Mouse (Mus musculus) liver, adult 2 months (tissue): ENCODE data around the gene Eapp.
"Not testable (repeated sequence)": the region's sequence is repeated elsewhere in the genome, so short reads cannot be mapped to it uniquely, and the experiment has no call there.

Experiments
- CTCF ChIP-seq: fragments of 200-500 bp; IDR thresholded peaks from 2 replicates; pipeline ENCODE4 v1.5.1; 2011; ENCODE audit warnings: low read depth, low read length, control low read depth
- POLR2A ChIP-seq: fragments of 200-500 bp; IDR thresholded peaks from 2 replicates; pipeline ENCODE4 v1.6.1; 2011; ENCODE audit warnings: low read length, control low read depth; ENCODE audit not compliant: insufficient read depth; ENCODE audit errors: extremely low read depth

- not testable (repeated sequence) for TF ChIP-seq CTCF, POLR2A
Measured at GRCm38 (mm10) chr12:54738661-54739243, 43.1 kb upstream of the Eapp start.
